Mouse (Mus musculus): ENCODE measurements around the gene Higd1b. TPM values are rescaled to one million over a fixed set of nuclear protein-coding genes. Genes with fewer than 3 reads are reported as not detected.

Gene Higd1b
- polyA plus RNA-seq (2014; fragmentation: Nextera tagmentation; extraction: Ambion mirVana) = 0.44 TPM in 1 of 2 replicates, not detected in the other

DNA sequence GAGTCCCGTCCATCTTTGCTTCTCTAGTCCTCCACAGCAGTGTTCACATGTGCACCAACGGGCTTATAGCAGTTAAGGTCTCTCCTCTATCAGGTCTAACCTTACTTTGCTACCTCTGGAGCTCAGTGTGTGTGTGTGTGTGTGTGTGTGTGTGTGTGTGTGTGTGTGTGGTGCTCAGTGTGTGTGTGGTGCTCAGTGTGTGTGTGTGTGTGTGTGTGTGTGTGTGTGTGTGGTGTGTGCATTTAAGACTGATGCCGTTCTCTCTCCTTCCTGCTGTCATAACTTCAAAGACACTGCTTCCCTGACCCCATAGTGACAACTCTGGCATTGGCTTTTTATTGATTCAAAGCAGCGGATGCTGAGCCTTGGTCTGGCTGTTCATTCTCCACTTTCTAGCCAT, at the start of gene Higd1b:
Gene Higd1b, plus strand, starts transcription at position 301 of the 400 bp plus-strand sequence.
- no peak within 1 kb of the TSS for H3K4me2 ChIP-seq (replicated peaks; ENCODE audit: low read depth, low read length)
- WGBS = 77% methylated on average over 4 of the region's 4 CpGs
- H3K4me3 ChIP-seq (ENCODE audit: low read length) = no peak within 1 kb of the TSS
- no peak within 1 kb of the TSS for H3K27ac ChIP-seq (ENCODE audit: low read depth, low read length)
- H3K4me1 ChIP-seq (ENCODE audit: control insufficient read depth, insufficient read depth, low read length) = peaks cover 7% of the 10 kb centered on the region; the same call in 1 of the 2 replicates
- no peak within 1 kb of the TSS; the same call in 1 of the 2 replicates for H3K9ac ChIP-seq (ENCODE audit: low read depth, low read length)
- H3K9me3 ChIP-seq (ENCODE audit: control insufficient read depth, low read length) = no peaks in the 10 kb centered on the region
- no peak for ATAC-seq (ENCODE audit: low FRiP score, low TSS enrichment)
- no peaks in the 10 kb centered on the region for H3K27me3 ChIP-seq (ENCODE audit: control insufficient read depth, insufficient read depth, low read length)
- H3K36me3 ChIP-seq (ENCODE audit: control insufficient read depth, insufficient read depth, low read length) = peaks cover 36% of the 10 kb centered on the region

DNA sequence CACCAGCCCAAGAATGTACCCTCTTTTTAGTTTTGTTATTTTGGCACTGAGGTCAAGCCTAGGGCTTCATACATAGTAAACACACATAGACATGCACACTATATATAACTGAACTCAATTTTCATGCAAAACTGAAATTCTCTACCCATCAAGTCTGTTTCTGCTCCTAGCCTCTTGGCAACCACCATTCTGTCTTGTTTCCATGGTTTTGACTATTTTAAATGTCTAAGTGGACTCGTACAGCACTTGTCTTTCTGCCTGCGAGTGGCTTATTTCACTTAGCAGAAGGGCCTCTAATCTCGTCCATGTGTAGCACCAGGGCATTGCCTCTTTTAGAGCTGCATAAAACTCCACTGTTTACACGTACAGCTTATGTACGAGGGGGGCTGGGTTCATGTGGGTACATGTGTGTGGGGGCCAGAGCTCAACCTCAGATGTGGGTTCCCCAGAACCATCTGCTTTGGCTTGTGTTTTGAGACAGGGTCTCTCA, 47.9 kb upstream of the Higd1b start:
- H3K9ac ChIP-seq (ENCODE audit: low read depth, low read length) = no peak overlapping the region
- no peak overlapping the region for H3K27ac ChIP-seq (ENCODE audit: low read depth, low read length)
- H3K4me1 ChIP-seq (ENCODE audit: control insufficient read depth, insufficient read depth, low read length) = peaks cover 11% of the 10 kb centered on the region
- no peak for ATAC-seq (ENCODE audit: low FRiP score, low TSS enrichment)
- H3K4me2 ChIP-seq (replicated peaks; ENCODE audit: low read depth, low read length) = no peak overlapping the region
- no peaks in the 10 kb centered on the region for H3K9me3 ChIP-seq (ENCODE audit: control insufficient read depth, low read length)
- H3K36me3 ChIP-seq (ENCODE audit: control insufficient read depth, insufficient read depth, low read length) = no peaks in the 10 kb centered on the region
- WGBS = 87% methylated on average over 5 of the region's 5 CpGs
- H3K27me3 ChIP-seq (ENCODE audit: control insufficient read depth, insufficient read depth, low read length) = no peaks in the 10 kb centered on the region
- H3K4me3 ChIP-seq (ENCODE audit: low read length) = no peak overlapping the region

GRCm38 (mm10) chr11:102791682-102792445, 43.8 kb upstream of the Higd1b start:
- Histone ChIP-seq H3K36me3 (ENCODE audit: control insufficient read depth, insufficient read depth, low read length) (0 out of 2 replicates have a peak, but pooled peaks cover 2% of the 10 kb centered on the region), H3K27ac (ENCODE audit: low read depth, low read length) (no peak overlapping the region), H3K4me1 (ENCODE audit: control insufficient read depth, insufficient read depth, low read length) (peaks cover 24% of the 10 kb centered on the region), H3K4me3 (ENCODE audit: low read length) (no peak overlapping the region), H3K27me3 (ENCODE audit: control insufficient read depth, insufficient read depth, low read length) (no peaks in the 10 kb centered on the region), H3K9ac (ENCODE audit: low read depth, low read length) (no peak overlapping the region), H3K9me3 (ENCODE audit: control insufficient read depth, low read length) (no peaks in the 10 kb centered on the region), H3K4me2 (replicated peaks; ENCODE audit: low read depth, low read length) (no peak overlapping the region)
- WGBS = 18% methylated on average over 14 of the region's 14 CpGs
- 0 out of 2 replicates have a peak, but pooled peaks have one; percentile 50 for ATAC-seq (ENCODE audit: low FRiP score, low TSS enrichment)

DNA sequence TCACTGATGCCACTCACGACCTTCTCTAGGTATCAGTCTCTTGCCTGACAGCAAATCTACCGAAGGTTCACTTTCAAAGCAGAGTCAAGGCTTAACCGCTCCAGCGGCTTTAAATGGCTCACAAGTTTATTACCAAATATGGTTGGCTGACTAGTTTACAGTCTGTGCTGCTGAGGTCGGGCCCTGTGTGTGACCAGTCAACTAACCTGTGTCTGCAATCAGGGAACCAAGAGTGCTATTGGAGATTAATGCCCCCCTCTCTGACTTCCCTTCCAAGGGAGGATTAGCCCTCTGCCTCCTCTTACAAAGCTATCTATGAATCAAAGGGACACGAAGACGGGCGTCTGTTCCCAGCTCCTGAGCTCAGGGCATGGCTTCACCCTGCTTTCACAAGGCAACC, 41.5 kb upstream of the Higd1b start:
- Histone ChIP-seq H3K4me2 (replicated peaks; ENCODE audit: low read depth, low read length) (no peak overlapping the region), H3K27me3 (ENCODE audit: control insufficient read depth, insufficient read depth, low read length) (no peaks in the 10 kb centered on the region), H3K9me3 (ENCODE audit: control insufficient read depth, low read length) (no peaks in the 10 kb centered on the region), H3K27ac (ENCODE audit: low read depth, low read length) (no peak overlapping the region), H3K36me3 (ENCODE audit: control insufficient read depth, insufficient read depth, low read length) (peaks cover 23% of the 10 kb centered on the region), H3K4me1 (ENCODE audit: control insufficient read depth, insufficient read depth, low read length) (peaks cover 24% of the 10 kb centered on the region), H3K9ac (ENCODE audit: low read depth, low read length) (no peak overlapping the region), H3K4me3 (ENCODE audit: low read length) (no peak overlapping the region)
- peak; percentile 52; the same call in 1 of the 2 replicates for ATAC-seq (ENCODE audit: low FRiP score, low TSS enrichment)
- 12% methylated on average over 8 of the region's 8 CpGs for WGBS

GRCm38 (mm10) chr11:102803453-102803852, 32.2 kb upstream of the Higd1b start:
- H3K36me3 ChIP-seq (ENCODE audit: control insufficient read depth, insufficient read depth, low read length) = peaks cover 50% of the 10 kb centered on the region
- H3K27ac ChIP-seq (ENCODE audit: low read depth, low read length) = no peak overlapping the region

GRCm38 (mm10) chr11:102808246-102808645, 27.4 kb upstream of the Higd1b start:
- no peak for ATAC-seq (ENCODE audit: low FRiP score, low TSS enrichment)
- no peak overlapping the region for H3K4me2 ChIP-seq (replicated peaks; ENCODE audit: low read depth, low read length)
- H3K4me3 ChIP-seq (ENCODE audit: low read length) = no peak overlapping the region
- 81% methylated on average over 5 of the region's 5 CpGs for WGBS
- peaks cover 14% of the 10 kb centered on the region; the same call in 1 of the 2 replicates for H3K36me3 ChIP-seq (ENCODE audit: control insufficient read depth, insufficient read depth, low read length)
- H3K27me3 ChIP-seq (ENCODE audit: control insufficient read depth, insufficient read depth, low read length) = no peaks in the 10 kb centered on the region
- no peaks in the 10 kb centered on the region for H3K9me3 ChIP-seq (ENCODE audit: control insufficient read depth, low read length)
- H3K27ac ChIP-seq (ENCODE audit: low read depth, low read length) = no peak overlapping the region
- H3K4me1 ChIP-seq (ENCODE audit: control insufficient read depth, insufficient read depth, low read length) = 0 out of 2 replicates have a peak, but pooled peaks cover 4% of the 10 kb centered on the region
- H3K9ac ChIP-seq (ENCODE audit: low read depth, low read length) = no peak overlapping the region

More at GRCm38 (mm10) chr11:102803453-102803852, 32.2 kb upstream of the Higd1b start:
- H3K27me3 ChIP-seq (ENCODE audit: control insufficient read depth, insufficient read depth, low read length) = no peaks in the 10 kb centered on the region
- ATAC-seq (ENCODE audit: low FRiP score, low TSS enrichment) = no peak
- no peak overlapping the region for H3K4me3 ChIP-seq (ENCODE audit: low read length)
- no peak overlapping the region for H3K9ac ChIP-seq (ENCODE audit: low read depth, low read length)
- no peaks in the 10 kb centered on the region for H3K4me1 ChIP-seq (ENCODE audit: control insufficient read depth, insufficient read depth, low read length)
- H3K9me3 ChIP-seq (ENCODE audit: control insufficient read depth, low read length) = no peaks in the 10 kb centered on the region
- no peak overlapping the region for H3K4me2 ChIP-seq (replicated peaks; ENCODE audit: low read depth, low read length)
- 50% methylated on average over 5 of the region's 5 CpGs for WGBS

GRCm38 (mm10) chr11:102810721-102811485, 24.7 kb upstream of the Higd1b start:
- H3K4me3 ChIP-seq (ENCODE audit: low read length) = no peak overlapping the region
- H3K4me1 ChIP-seq (ENCODE audit: control insufficient read depth, insufficient read depth, low read length) = 0 out of 2 replicates have a peak, but pooled peaks cover 13% of the 10 kb centered on the region
- H3K4me2 ChIP-seq (replicated peaks; ENCODE audit: low read depth, low read length) = no peak overlapping the region
- 66% methylated on average over 4 of the region's 4 CpGs for WGBS
- no peaks in the 10 kb centered on the region for H3K9me3 ChIP-seq (ENCODE audit: control insufficient read depth, low read length)
- H3K9ac ChIP-seq (ENCODE audit: low read depth, low read length) = no peak overlapping the region
- no peak for ATAC-seq (ENCODE audit: low FRiP score, low TSS enrichment)
- no peak overlapping the region for H3K27ac ChIP-seq (ENCODE audit: low read depth, low read length)
- H3K27me3 ChIP-seq (ENCODE audit: control insufficient read depth, insufficient read depth, low read length) = no peaks in the 10 kb centered on the region
- H3K36me3 ChIP-seq (ENCODE audit: control insufficient read depth, insufficient read depth, low read length) = peaks cover 3% of the 10 kb centered on the region; the same call in 1 of the 2 replicates

DNA sequence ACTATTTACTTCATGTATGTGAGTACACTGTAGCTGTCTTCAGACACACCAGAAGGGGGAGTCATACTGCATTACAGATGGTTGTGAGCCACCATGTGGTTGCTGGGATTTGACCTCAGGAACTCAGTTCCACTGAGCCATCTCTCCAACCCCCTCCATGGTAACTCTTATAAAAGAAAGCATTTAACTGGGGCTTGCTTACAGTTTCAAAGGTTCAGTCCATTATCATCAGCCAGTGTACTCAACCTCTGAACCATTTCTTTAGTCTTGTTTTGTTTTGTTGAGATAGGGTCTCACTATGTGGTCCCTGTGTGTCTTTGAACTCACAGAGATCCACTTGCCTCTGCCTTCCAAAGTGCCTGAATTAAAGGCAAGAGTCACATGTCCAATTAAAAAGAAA, 20.8 kb upstream of the Higd1b start:
- Histone ChIP-seq H3K27me3 (ENCODE audit: control insufficient read depth, insufficient read depth, low read length) (no peaks in the 10 kb centered on the region), H3K36me3 (ENCODE audit: control insufficient read depth, insufficient read depth, low read length) (peaks cover 3% of the 10 kb centered on the region; the same call in 1 of the 2 replicates), H3K4me1 (ENCODE audit: control insufficient read depth, insufficient read depth, low read length) (peaks cover 27% of the 10 kb centered on the region), H3K27ac (ENCODE audit: low read depth, low read length) (no peak overlapping the region), H3K9me3 (ENCODE audit: control insufficient read depth, low read length) (no peaks in the 10 kb centered on the region), H3K9ac (ENCODE audit: low read depth, low read length) (no peak overlapping the region), H3K4me3 (ENCODE audit: low read length) (no peak overlapping the region), H3K4me2 (replicated peaks; ENCODE audit: low read depth, low read length) (no peak overlapping the region)
- ATAC-seq (ENCODE audit: low FRiP score, low TSS enrichment) = no peak

All from kidney, embryonic 14.5 days (tissue).